Mouse (Mus musculus) limb, embryonic 14.5 days (tissue): ENCODE results near the gene Gm20425. TPM values are rescaled to one million over a fixed set of nuclear protein-coding genes. Genes with fewer than 3 reads are reported as not detected.

ENCODE experiments used
- ATAC-seq: fragments of 200-750 bp; cut with Nextera tagmentation; 2 replicates; pipeline ENCODE4 v1.8.0; 2017; ENCODE audit warnings: low read depth, moderate number of reproducible peaks, moderate TSS enrichment; ENCODE audit not compliant: low FRiP score
- DNase-seq: peaks from one replicate; pipeline ENCODE4 v3.0.0-alpha.2; 2015; ENCODE audit warnings: low spot score
- H3K27ac ChIP-seq: fragments of 300-500 bp; sonication (generic); replicated peaks from 2 replicates; pipeline ENCODE4 v1.5.1; 2014; ENCODE audit warnings: low read depth, mild to moderate bottlenecking, low read length, moderate library complexity, mixed read lengths
- H3K27me3 ChIP-seq: fragments of 300-500 bp; sonication (generic); 2 replicates; pipeline ENCODE4 v1.6.1; 2014; ENCODE audit warnings: low read length, mixed read lengths; ENCODE audit not compliant: control insufficient read depth, insufficient read depth
- H3K36me3 ChIP-seq: fragments of 300-500 bp; sonication (generic); 2 replicates; pipeline ENCODE4 v1.6.1; 2014; ENCODE audit warnings: mild to moderate bottlenecking, low read length, moderate library complexity, mixed read lengths; ENCODE audit not compliant: control insufficient read depth, insufficient read depth
- H3K4me1 ChIP-seq: fragments of 300-500 bp; sonication (generic); 2 replicates; pipeline ENCODE4 v1.6.1; 2014; ENCODE audit warnings: antibody characterized with exemption, low read length, mixed read lengths; ENCODE audit not compliant: control insufficient read depth, insufficient read depth
- H3K4me2 ChIP-seq: fragments of 300-500 bp; sonication (generic); replicated peaks from 2 replicates; pipeline ENCODE4 v1.6.1; 2014; ENCODE audit warnings: low read depth, mild to moderate bottlenecking, low read length, moderate library complexity; ENCODE audit not compliant: severe bottlenecking
- H3K4me3 ChIP-seq: fragments of 300-500 bp; sonication (generic); replicated peaks from 2 replicates; pipeline ENCODE4 v1.5.1; 2014; ENCODE audit warnings: low read length
- H3K9ac ChIP-seq: fragments of 300-500 bp; sonication (generic); 2 replicates; pipeline ENCODE4 v1.6.1; 2014; ENCODE audit warnings: mild to moderate bottlenecking, low read depth, low read length, moderate library complexity; ENCODE audit not compliant: severe bottlenecking
- H3K9me3 ChIP-seq: fragments of 300-500 bp; sonication (generic); 2 replicates; pipeline ENCODE4 v1.6.1; 2016; ENCODE audit warnings: low read length; ENCODE audit not compliant: control insufficient read depth
- POLR2A ChIP-seq: fragments of 200-500 bp; IDR thresholded peaks from 2 replicates; pipeline ENCODE4 v1.8.0; 2012; ENCODE audit warnings: inconsistent platforms, mild to moderate bottlenecking, moderate library complexity, borderline replicate concordance; ENCODE audit not compliant: insufficient read depth, insufficient read length; ENCODE audit errors: extremely low read depth
- WGBS: fragments of 180-500 bp; shearing (Covaris S2); extraction: QIAGEN DNeasy Blood & Tissue Kit; methylation state at CpG from one replicate; pipeline ENCODE4 v1.1.7; 2014; 5-methylcytosine and 5-hydroxymethylcytosine counted together
- polyA plus RNA-seq, 2 experiments: library from polyadenylated mRNA; depleted of rRNA in 1 of 2; stranded (reverse) in 1 of 2; unstranded in 1 of 2; fragments of >200 nt; fragmentation: Nextera tagmentation in 1 of 2; extraction: Ambion mirVana in 1 of 2; gene quantifications; 2 replicates each; pipeline versions ENCODE4 v1.2.1 to v1.2.3; 2012 to 2014

Gm20425 gene
- not detected in 2 replicates for polyA plus RNA-seq (2012; rRNA removed)
- polyA plus RNA-seq (2014; fragmentation: Nextera tagmentation; extraction: Ambion mirVana) = 0.45 and 0.46 TPM in 2 replicates

DNA sequence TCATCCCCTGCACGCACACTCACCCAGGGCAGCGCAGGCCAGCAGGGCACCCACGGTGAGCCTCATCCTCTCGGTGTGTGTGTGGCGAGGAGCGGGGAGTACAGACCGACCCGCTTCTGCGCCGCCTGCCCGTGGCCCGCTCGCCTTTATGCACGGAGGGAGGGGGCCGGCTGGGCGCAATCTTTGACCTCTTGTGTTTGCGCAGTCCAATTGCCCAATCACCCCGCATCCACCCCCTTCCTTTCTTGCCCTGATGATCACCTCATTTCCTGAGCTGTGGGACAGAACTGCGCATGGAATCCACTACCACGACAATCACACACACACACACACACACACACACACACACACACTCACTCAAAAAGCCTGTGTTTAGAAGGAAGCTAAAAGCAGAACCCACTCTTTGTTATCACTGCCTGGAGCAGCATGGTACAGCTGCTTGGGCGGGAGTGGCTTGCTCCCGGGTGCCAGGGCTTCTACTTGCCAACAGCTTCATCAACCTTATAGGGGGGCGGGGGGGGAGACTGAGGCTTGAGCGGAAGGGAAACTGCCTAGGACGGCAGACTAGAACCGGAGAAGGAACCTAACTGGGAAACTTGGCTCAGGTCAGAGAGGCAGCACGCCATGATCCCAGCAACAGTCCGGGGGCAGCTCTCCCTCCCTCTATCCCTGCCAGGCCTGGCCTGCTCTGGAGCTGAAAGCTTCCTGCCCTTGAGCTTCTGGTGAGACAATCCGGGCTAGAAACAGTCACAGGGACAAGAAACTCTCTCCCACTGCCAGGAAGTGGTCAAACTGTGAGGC lies at the start of gene Gm20425, which contains the start of gene Trf:
Gene Gm20425 (minus strand): TSS at position 157 of the 801 bp plus-strand sequence.
Gene Trf (minus strand): TSS at position 294 of the 801 bp plus-strand sequence.
- WGBS = 56% methylated on average over 23 of the region's 29 CpGs
- H3K4me3 ChIP-seq = no peak within 1 kb of the TSS
- no peak within 1 kb of the TSS for H3K4me2 ChIP-seq
- no peak for DNase-seq
- H3K9me3 ChIP-seq = no peaks in the 10 kb centered on the region
- H3K4me1 ChIP-seq = 0 out of 2 replicates have a peak, but pooled peaks cover 3% of the 10 kb centered on the region
- no peaks in the 10 kb centered on the region for H3K27me3 ChIP-seq
- no peak for TF ChIP-seq POLR2A
- 0 out of 2 replicates have a peak within 1 kb of the TSS, but pooled peaks have one; percentile 38 for H3K27ac ChIP-seq
- H3K36me3 ChIP-seq = no peaks in the 10 kb centered on the region
- no peak for ATAC-seq
- no peak within 1 kb of the TSS for H3K9ac ChIP-seq

DNA sequence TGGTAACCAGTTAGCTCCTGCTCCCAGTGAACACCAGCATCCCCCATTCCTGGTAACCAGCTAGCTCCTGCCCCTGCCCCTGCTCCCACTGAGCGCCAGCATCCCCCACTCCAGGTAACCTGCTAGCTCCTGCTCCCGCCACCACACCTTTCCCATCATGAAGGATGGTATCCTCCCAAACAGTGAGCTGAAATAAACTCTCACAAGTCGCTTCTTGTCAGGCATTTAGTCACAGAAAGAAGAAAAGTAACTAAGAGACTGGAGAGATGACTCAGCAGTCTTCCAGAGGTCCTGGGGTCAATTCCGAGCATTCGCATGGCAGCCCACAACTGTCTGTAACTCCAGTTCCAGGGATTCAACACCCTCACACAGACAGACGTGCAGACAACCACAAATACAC lies 46.8 kb upstream of the Gm20425 start:
- WGBS = 83% methylated on average over 6 of the region's 6 CpGs

DNA sequence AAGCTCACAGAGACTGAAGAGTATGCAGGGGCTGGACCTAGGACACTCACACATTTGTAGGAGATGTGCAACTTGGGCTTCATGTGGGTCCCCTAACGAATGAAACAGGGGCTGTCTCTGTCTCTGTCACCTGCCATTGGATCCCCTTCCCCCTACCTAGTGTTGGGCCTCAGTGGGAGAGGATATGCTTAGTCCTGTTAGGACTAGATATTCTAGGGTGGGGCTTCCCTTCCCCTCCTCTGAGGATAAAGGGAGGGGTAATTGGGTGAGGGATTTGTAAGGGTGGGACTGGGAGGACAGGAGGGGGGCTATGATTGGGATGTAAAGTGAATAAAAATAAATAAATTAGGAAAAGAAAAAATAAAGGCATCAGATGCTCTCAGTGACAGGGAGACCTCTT lies 45.6 kb upstream of the Gm20425 start:
- DNase-seq = no peak
- WGBS = 62% methylated on average over 1 of the region's 1 CpGs
- Histone ChIP-seq H3K36me3 (no peaks in the 10 kb centered on the region), H3K9ac (no peak overlapping the region), H3K9me3 (no peaks in the 10 kb centered on the region), H3K4me1 (no peaks in the 10 kb centered on the region), H3K4me2 (no peak overlapping the region), H3K27ac (no peak overlapping the region), H3K4me3 (no peak overlapping the region), H3K27me3 (no peaks in the 10 kb centered on the region)
- no peak for ATAC-seq
- TF ChIP-seq POLR2A = no peak

More for the DNA sequence above, 46.8 kb upstream of the Gm20425 start:
- Histone ChIP-seq H3K9me3 (no peaks in the 10 kb centered on the region), H3K4me3 (no peak overlapping the region), H3K27ac (no peak overlapping the region), H3K9ac (no peak overlapping the region), H3K4me1 (no peaks in the 10 kb centered on the region), H3K27me3 (no peaks in the 10 kb centered on the region), H3K4me2 (no peak overlapping the region), H3K36me3 (no peaks in the 10 kb centered on the region)
- ATAC-seq = no peak
- DNase-seq = no peak
- TF ChIP-seq POLR2A = no peak

DNA sequence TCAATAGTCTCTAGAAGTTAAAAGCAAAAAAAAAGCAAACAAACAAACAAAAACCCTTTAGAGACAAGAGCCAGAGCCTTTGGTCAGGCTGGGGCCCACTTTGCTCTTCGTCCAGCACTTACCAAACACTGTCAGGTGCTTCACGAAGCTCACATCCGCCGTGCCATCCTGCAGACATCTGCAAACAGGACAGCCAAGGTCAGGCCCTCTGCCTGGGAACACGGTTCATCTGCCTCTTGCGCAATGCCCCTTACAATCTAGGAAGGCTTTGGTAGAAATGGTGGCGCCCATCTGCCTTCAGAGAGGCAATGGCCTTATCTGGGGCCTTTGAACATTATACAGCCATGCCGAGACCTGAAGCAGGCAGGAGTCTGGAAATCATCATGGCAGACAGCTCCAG lies 44.7 kb upstream of the Gm20425 start:
- H3K4me1 ChIP-seq = no peaks in the 10 kb centered on the region
- no peak overlapping the region for H3K9ac ChIP-seq
- ATAC-seq = no peak
- no peaks in the 10 kb centered on the region for H3K9me3 ChIP-seq
- H3K27me3 ChIP-seq = no peaks in the 10 kb centered on the region
- DNase-seq = no peak
- no peak overlapping the region for H3K4me3 ChIP-seq
- H3K36me3 ChIP-seq = no peaks in the 10 kb centered on the region
- no peak overlapping the region for H3K27ac ChIP-seq
- no peak for TF ChIP-seq POLR2A
- 67% methylated on average over 8 of the region's 8 CpGs for WGBS
- H3K4me2 ChIP-seq = no peak overlapping the region

DNA sequence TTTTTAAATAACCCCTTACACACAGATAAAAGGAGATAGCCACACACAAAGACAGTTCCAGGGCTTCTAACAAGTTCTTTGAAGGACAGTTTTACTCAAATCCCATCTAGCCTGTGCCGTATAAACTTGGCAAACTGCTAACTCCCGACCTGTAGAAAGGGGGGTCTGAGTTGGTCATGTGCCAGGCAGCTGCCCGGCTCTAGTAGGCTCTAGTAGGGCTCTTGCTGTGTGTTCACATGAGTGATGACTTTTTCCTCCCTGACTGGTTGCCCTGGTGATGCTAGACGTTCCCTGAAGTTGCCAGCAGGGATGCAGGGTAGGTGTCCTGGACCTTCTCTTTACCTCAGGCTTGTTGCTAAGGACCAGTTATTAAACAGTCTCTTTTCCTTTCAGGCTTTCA lies 41.0 kb upstream of the Gm20425 start:
- no peaks in the 10 kb centered on the region for H3K27me3 ChIP-seq
- no peak overlapping the region for H3K27ac ChIP-seq
- H3K4me3 ChIP-seq = no peak overlapping the region
- no peak overlapping the region for H3K4me2 ChIP-seq
- no peak overlapping the region for H3K9ac ChIP-seq
- H3K4me1 ChIP-seq = no peaks in the 10 kb centered on the region
- TF ChIP-seq POLR2A = no peak
- DNase-seq (no peak), ATAC-seq (no peak)
- WGBS = 18% methylated on average over 4 of the region's 4 CpGs
- no peaks in the 10 kb centered on the region for H3K9me3 ChIP-seq
- no peaks in the 10 kb centered on the region for H3K36me3 ChIP-seq

DNA sequence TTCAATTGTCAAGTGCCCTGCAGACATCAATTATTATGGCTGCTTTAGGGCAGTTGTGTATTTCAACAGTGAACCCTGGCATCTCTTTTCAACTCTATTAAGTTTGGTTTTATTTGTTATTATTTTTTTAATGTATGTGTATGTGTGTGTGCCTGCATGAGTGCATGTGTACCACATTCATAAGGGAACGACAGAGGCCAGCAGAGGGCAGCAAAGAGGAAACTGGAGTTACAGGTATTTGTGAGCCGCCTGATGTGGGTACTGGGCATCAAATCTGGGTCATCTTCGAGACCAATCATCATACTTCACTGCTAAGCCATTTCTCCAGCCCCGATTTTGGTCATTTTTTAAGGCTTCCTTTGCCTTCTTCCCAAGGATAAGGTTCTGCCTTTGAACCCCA lies 35.7 kb upstream of the Gm20425 start:
- Histone ChIP-seq H3K9me3 (no peaks in the 10 kb centered on the region), H3K4me2 (no peak overlapping the region), H3K4me3 (no peak overlapping the region), H3K9ac (no peak overlapping the region), H3K27me3 (no peaks in the 10 kb centered on the region), H3K36me3 (no peaks in the 10 kb centered on the region), H3K27ac (no peak overlapping the region), H3K4me1 (no peaks in the 10 kb centered on the region)
- ATAC-seq = no peak
- 87% methylated on average over 4 of the region's 4 CpGs for WGBS
- DNase-seq = no peak
- TF ChIP-seq POLR2A = no peak
